In genomic region chr16:37728674-37729073, GRCm38 (mm10) we compare ENCODE assay signal across 10 mouse cellular contexts. TPM values are rescaled to one million over a fixed set of nuclear protein-coding genes. Genes with fewer than 3 reads are reported as not detected.
A peak's percentile ranks its signal among the peaks of the same experiment; 100 is the strongest.
DNase-seq lines count a peak whose midpoint lies in the region; ATAC-seq and TF ChIP-seq lines count a peak whose summit lies in the region.
"Had no signal": no experiment of that assay in that cellular context is flagged by ENCODE, and none has a peak within 500 bp of the region (broad histone marks: within the 10 kb centered on the region; RNA-seq: fewer than 3 reads in every experiment).

No protein-coding gene starts in this region.

- no peaks in the 10 kb centered on the region for H3K9me3 ChIP-seq in stomach, postnatal 0 days (ENCODE audit: control insufficient read depth, low read length)
- H3K9me3 ChIP-seq in hindbrain, embryonic 11.5 days (ENCODE audit: control insufficient read depth, low read length), result no peaks in the 10 kb centered on the region
- H3K9me3 ChIP-seq: G1E; kidney, embryonic 15.5 days had no signal

- peak; percentile 12 for DNase-seq in ovary, postnatal 14 days (ENCODE audit: low spot score)
- no peak for DNase-seq in ovary, postnatal 10 days (ENCODE audit: low spot score)
- peak; percentile 79 for DNase-seq in fibroblast of lung, adult 2 months (ENCODE audit: low read depth)
- peak; percentile 43 to 64 for DNase-seq in heart, postnatal 14 days
- DNase-seq in stomach, postnatal 0 days (ENCODE audit: low spot score), result no peak
- DNase-seq in frontal cortex, postnatal 36 days (ENCODE audit: low spot score in 2 of 2), result no peak
- DNase-seq in kidney, postnatal 14 days, result no peak
- no peak for DNase-seq in hindbrain, embryonic 11.5 days (ENCODE audit: low spot score)

- no peaks in the 10 kb centered on the region for H3K27me3 ChIP-seq in stomach, postnatal 0 days (ENCODE audit: control insufficient read depth, insufficient read depth, low read length)
- H3K27me3 ChIP-seq in hindbrain, embryonic 11.5 days (ENCODE audit: control insufficient read depth, insufficient read depth, low read length), result no peaks in the 10 kb centered on the region
- H3K27me3 ChIP-seq: kidney, embryonic 15.5 days had no signal

- H3K4me3 ChIP-seq in stomach, postnatal 0 days (ENCODE audit: low read depth, low read length), result no peak overlapping the region
- H3K4me3 ChIP-seq in hindbrain, embryonic 11.5 days (ENCODE audit: low read depth, low read length), result no peak overlapping the region
- H3K4me3 ChIP-seq: kidney, embryonic 15.5 days had no signal

- no peak overlapping the region for H3K4me2 ChIP-seq in stomach, postnatal 0 days (replicated peaks; ENCODE audit: low read depth)
- H3K4me2 ChIP-seq in hindbrain, embryonic 11.5 days (replicated peaks; ENCODE audit: low read depth, low read length), result no peak overlapping the region
- H3K4me2 ChIP-seq: kidney, embryonic 15.5 days had no signal

- H3K27ac ChIP-seq in stomach, postnatal 0 days (replicated peaks), result no peak overlapping the region
- no peak overlapping the region for H3K27ac ChIP-seq in hindbrain, embryonic 11.5 days (ENCODE audit: low read depth, low read length)

- WGBS in stomach, postnatal 0 days, result 42% methylated on average over 1 of the region's 1 CpGs
- 87% methylated on average over 1 of the region's 1 CpGs for WGBS in hindbrain, embryonic 11.5 days

- H3K4me1 ChIP-seq in stomach, postnatal 0 days (replicated peaks; ENCODE audit: control insufficient read depth, insufficient read depth), result no peaks in the 10 kb centered on the region
- H3K4me1 ChIP-seq in hindbrain, embryonic 11.5 days (replicated peaks; ENCODE audit: control insufficient read depth, insufficient read depth, low read length), result no peaks in the 10 kb centered on the region

- no peaks in the 10 kb centered on the region for H3K36me3 ChIP-seq in stomach, postnatal 0 days (ENCODE audit: control insufficient read depth, insufficient read depth, low read length)
- no peaks in the 10 kb centered on the region for H3K36me3 ChIP-seq in hindbrain, embryonic 11.5 days (ENCODE audit: control insufficient read depth, insufficient read depth, low read length)
- H3K36me3 ChIP-seq: G1E; kidney, embryonic 15.5 days had no signal

- no peak overlapping the region for H3K9ac ChIP-seq in stomach, postnatal 0 days (ENCODE audit: low read length)
- no peak overlapping the region for H3K9ac ChIP-seq in hindbrain, embryonic 11.5 days (ENCODE audit: low read depth, low read length)
- H3K9ac ChIP-seq: kidney, embryonic 15.5 days had no signal

- TF ChIP-seq CTCF in stomach, postnatal 0 days (IDR thresholded peaks at IDR 0.05; ENCODE audit: low read depth), result no peak

- TF ChIP-seq EP300 in stomach, postnatal 0 days (optimal IDR thresholded peaks at IDR 0.05), result no peak

- peak; percentile 57; the same call in 1 of the 2 replicates for ATAC-seq in stomach, postnatal 0 days (ENCODE audit: low FRiP score, low TSS enrichment)
- ATAC-seq in hindbrain, embryonic 11.5 days (ENCODE audit: low FRiP score), result no peak

- intact Hi-C loops in heart, postnatal 14 days (cut with DNase I), result loop anchor here (2.0 kb wide), 1 partner anchor 48 kb away; the partner anchor contains the start of gene Fstl1

RNA-seq across cellular contexts. Expression of gene Fstl1, which starts 48.0 kb away (rescaled TPM):
- 100 to 1,000 TPM; 221 to 228 TPM for total RNA-seq in heart, postnatal 14 days (2021)
- polyA plus RNA-seq in stomach, postnatal 0 days (2015; fragmentation: Nextera tagmentation; extraction: Ambion mirVana), result 238 and 254 TPM in 2 replicates
- polyA plus RNA-seq in hindbrain, embryonic 11.5 days (2014; fragmentation: Nextera tagmentation; extraction: Ambion mirVana), result 231 and 271 TPM in 2 replicates

Comparison
In these comparisons a context has a peak if more than half of its experiments do, and no peak if none do; other contexts are left out.
1. DNase-seq: peak in ovary, postnatal 14 days (single experiment), fibroblast of lung, adult 2 months (single experiment) and heart, postnatal 14 days (2 of 2); none in ovary, postnatal 10 days (single experiment), stomach, postnatal 0 days (single experiment), frontal cortex, postnatal 36 days (0 of 2), kidney, postnatal 14 days (single experiment) and hindbrain, embryonic 11.5 days (single experiment).